Mouse (Mus musculus): ENCODE measurements at regions not wholly inside any gene's neighbourhood (a gene's known extent, or its start where the extent isn't known, plus 50 kb on each side); places are given as distances from the start of the nearest gene placed in this dataset.

DNA sequence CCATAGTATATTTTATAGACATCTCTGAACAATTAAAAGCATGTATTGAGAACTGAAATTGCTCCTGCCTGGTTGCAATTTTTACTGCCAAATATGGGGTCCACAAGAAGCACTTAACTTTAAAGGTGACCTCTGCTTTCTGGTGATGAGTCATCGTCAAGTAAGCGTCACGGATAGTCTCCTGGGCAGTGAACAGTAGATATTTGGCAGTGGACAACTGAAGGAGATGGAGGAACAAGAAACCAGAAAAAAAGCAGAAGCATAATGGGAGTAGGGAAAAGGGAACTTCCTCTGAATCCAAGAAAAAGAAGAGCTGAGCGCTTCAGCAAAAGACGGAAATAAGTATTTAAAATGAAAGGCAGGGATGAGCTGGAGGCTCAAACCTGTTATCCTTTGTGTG is 199.3 kb downstream of the Sox4 start:
- TF ChIP-seq CTCF (IDR thresholded peaks at IDR 0.05; ENCODE audit: low read depth) (no peak), EP300 (IDR thresholded peaks at IDR 0.05; ENCODE audit: low read depth) (no peak)
